Mouse (Mus musculus) G1E (cell line): ENCODE results near the gene Trip6.

Experiments used
- CTCF ChIP-seq: IDR thresholded peaks from 2 replicates; pipeline ENCODE4 v1.5.1; 2012; ENCODE audit warnings: low read depth, low read length, inconsistent platforms, mixed read lengths
- GATA1 ChIP-seq: IDR thresholded peaks from 2 replicates; pipeline ENCODE4 v1.6.1; 2012; ENCODE audit warnings: borderline replicate concordance, low read length, inconsistent platforms, mixed read lengths
- POLR2AphosphoS5 ChIP-seq: IDR thresholded peaks from 2 replicates; pipeline ENCODE4 v1.6.1; 2012; ENCODE audit warnings: low read depth, low read length, inconsistent platforms; ENCODE audit not compliant: insufficient replicate concordance

DNA sequence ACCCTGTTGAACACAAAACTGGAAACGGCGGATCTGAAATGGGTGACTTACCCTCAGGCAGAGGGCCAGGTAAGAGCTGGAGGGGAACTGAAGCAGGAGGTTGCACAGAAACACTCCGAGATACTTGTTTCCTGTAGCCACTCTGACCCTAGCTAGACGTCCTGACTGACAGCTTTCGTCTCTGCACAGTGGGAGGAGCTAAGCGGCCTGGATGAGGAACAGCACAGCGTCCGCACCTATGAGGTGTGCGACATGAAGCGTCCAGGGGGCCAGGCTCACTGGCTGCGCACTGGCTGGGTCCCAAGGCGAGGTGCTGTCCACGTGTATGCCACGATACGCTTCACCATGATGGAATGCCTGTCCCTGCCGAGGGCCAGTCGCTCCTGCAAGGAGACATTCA lies 39.9 kb upstream of the Trip6 start:
- TF ChIP-seq CTCF (no peak), POLR2AphosphoS5 (no peak), GATA1 (no peak)
